Mouse (Mus musculus): ENCODE results near the gene Metrn.

DNA sequence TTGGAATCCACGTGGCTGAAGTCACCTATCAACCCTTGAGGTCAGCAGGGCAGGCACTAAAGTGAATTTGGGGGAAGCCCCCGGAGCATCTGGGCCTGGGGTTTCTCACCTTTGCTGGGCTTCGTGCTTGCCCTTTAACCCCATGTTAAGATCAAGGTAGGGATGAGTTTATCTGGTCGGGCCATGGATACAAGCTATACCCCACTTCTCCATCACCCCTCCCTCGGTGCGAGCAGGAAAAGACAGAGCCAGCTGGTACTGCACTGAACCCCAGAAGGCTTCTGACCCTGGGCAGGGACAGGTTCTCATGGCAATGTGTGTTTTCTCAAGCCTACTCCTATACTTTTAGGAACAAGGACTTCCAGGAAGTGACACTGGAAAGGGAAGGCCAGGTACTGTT is 15.6 kb downstream of the Metrn start:
- TF ChIP-seq ZNF384 (IDR thresholded peaks at IDR 0.05; ENCODE audit: low read depth, low read length) = no peak
- TF ChIP-seq ZC3H11A (IDR thresholded peaks at IDR 0.05; ENCODE audit: borderline replicate concordance, low read depth, low read length) = no peak
- TF ChIP-seq HCFC1 (IDR thresholded peaks at IDR 0.05; ENCODE audit: borderline replicate concordance, insufficient read depth, low read length) = no peak
- no peak for TF ChIP-seq CHD2 (IDR thresholded peaks at IDR 0.05; ENCODE audit: low read depth, low read length)
- no peak for TF ChIP-seq MAFK (IDR thresholded peaks at IDR 0.05; ENCODE audit: insufficient read depth, low read depth, low read length)

All from ES-E14 (cell line).